Mouse (Mus musculus) cerebellum, adult 2 months (tissue): ENCODE results near the gene Adamts18.

Experiments used
- CTCF ChIP-seq: fragments of 200-500 bp; IDR thresholded peaks from 2 replicates; pipeline ENCODE4 v1.5.1; 2011; ENCODE audit warnings: low read depth, mild to moderate bottlenecking, control low read depth, low read length, moderate library complexity, borderline replicate concordance; ENCODE audit not compliant: insufficient read depth
- POLR2A ChIP-seq: fragments of 200-500 bp; IDR thresholded peaks from 2 replicates; pipeline ENCODE4 v1.6.1; 2011; ENCODE audit warnings: low read length, control low read depth, borderline replicate concordance; ENCODE audit not compliant: insufficient read depth

- TF ChIP-seq CTCF = no peak
- no peak for TF ChIP-seq POLR2A
Observed at GRCm38 (mm10) chr8:113872436-113872835, 23.9 kb upstream of the Adamts18 start.
